Comparison of ENCODE assay signal across 8 mouse cellular contexts in genomic region chr3:135689773-135690567, GRCm38 (mm10). TPM values are rescaled to one million over a fixed set of nuclear protein-coding genes. Genes with fewer than 3 reads are reported as not detected.
DNase-seq lines count a peak whose midpoint lies in the region; ATAC-seq and TF ChIP-seq lines count a peak whose summit lies in the region.

No protein-coding gene starts in this region.

- H3K4me3 ChIP-seq in lung, adult 2 months (replicated peaks; ENCODE audit: extremely low read depth, low read depth, low read length) = peak overlapping the region; percentile 98
- peak overlapping the region; percentile 90 for H3K4me3 ChIP-seq in embryonic facial prominence, embryonic 11.5 days (ENCODE audit: low read depth, low read length)

- TF ChIP-seq POLR2A in lung, adult 2 months (IDR thresholded peaks at IDR 0.05; ENCODE audit: borderline replicate concordance, extremely low read depth, low read depth, low read length) = no peak

- H3K36me3 ChIP-seq in embryonic facial prominence, embryonic 11.5 days (replicated peaks; ENCODE audit: control insufficient read depth, insufficient read depth, low read depth, low read length) = no peaks in the 10 kb centered on the region

- no peak for DNase-seq in lung, adult 2 months
- no peak for DNase-seq in lung, postnatal 4 days
- no peak for DNase-seq in embryonic facial prominence, embryonic 11.5 days (ENCODE audit: low spot score)
- DNase-seq in naive thymus-derived CD4-positive, alpha-beta T cell, adult 2 months (ENCODE audit: low read depth) = peak; percentile 47
- DNase-seq in layer of hippocampus, postnatal 36 days = no peak
- DNase-seq in thymus, adult 18-20 months = no peak
- no peak for DNase-seq in embryo, embryonic 9.5 days (ENCODE audit: extremely low spot score)

- H3K9ac ChIP-seq in embryonic facial prominence, embryonic 11.5 days (replicated peaks; ENCODE audit: low read length) = peak overlapping the region; percentile 99

- no peaks in the 10 kb centered on the region for H3K9me3 ChIP-seq in embryonic facial prominence, embryonic 11.5 days (replicated peaks; ENCODE audit: control insufficient read depth, low read length)

- H3K27ac ChIP-seq in embryonic facial prominence, embryonic 11.5 days (replicated peaks; ENCODE audit: low read depth, low read length) = no peak overlapping the region; the same call in 1 of the 2 replicates

- peak overlapping the region; percentile 87 for H3K4me2 ChIP-seq in embryonic facial prominence, embryonic 11.5 days (ENCODE audit: low read depth, low read length)

- WGBS in lung, adult 2 months = 20% methylated on average over 10 of the region's 10 CpGs
- 57% methylated on average over 10 of the region's 10 CpGs for WGBS in embryonic facial prominence, embryonic 11.5 days

- no peak for TF ChIP-seq CTCF in lung, adult 2 months (IDR thresholded peaks at IDR 0.05; ENCODE audit: insufficient read depth, low read length)

- no peak for ATAC-seq in embryonic facial prominence, embryonic 11.5 days (replicated peaks; ENCODE audit: insufficient number of reproducible peaks, low FRiP score, low TSS enrichment, low read depth)
- peak; percentile 4 for ATAC-seq in inflammation-experienced regulatory T-cells, adult 6 months

- peaks cover 15% of the 10 kb centered on the region for H3K4me1 ChIP-seq in lung, adult 2 months (ENCODE audit: control insufficient read depth, insufficient read depth, low read length)
- no peaks in the 10 kb centered on the region for H3K4me1 ChIP-seq in embryonic facial prominence, embryonic 11.5 days (ENCODE audit: control insufficient read depth, insufficient read depth, low read length)

- H3K27me3 ChIP-seq in embryonic facial prominence, embryonic 11.5 days (ENCODE audit: control insufficient read depth, insufficient read depth, low read length) = no peaks in the 10 kb centered on the region

RNA-seq across cellular contexts. Expression of gene Nfkb1, which starts 1.4 kb away (rescaled TPM):
- polyA plus RNA-seq in lung, adult 2 months (2012; rRNA removed) = 114 and 126 TPM in 2 replicates
- polyA plus RNA-seq in embryonic facial prominence, embryonic 11.5 days (2014; fragmentation: Nextera tagmentation; extraction: Ambion mirVana) = 14.2 and 18.9 TPM in 2 replicates
- 100 to 1,000 TPM in 2 of 3 experiments, 10 to 100 TPM in 1; 95.7 to 123 (median 121) TPM for polyA plus RNA-seq in inflammation-experienced regulatory T-cells, adult 6 months (2017; shearing (Covaris generic))
- total RNA-seq in layer of hippocampus, postnatal 36 days (2021) = 10 to 100 TPM; 21.6 to 25.8 TPM
